Mouse (Mus musculus): ENCODE results near the gene Olfr183.
"Not testable (repeated sequence)": the region's sequence is repeated elsewhere in the genome, so short reads cannot be mapped to it uniquely, and the experiment has no call there.

The Olfr183 gene

DNA sequence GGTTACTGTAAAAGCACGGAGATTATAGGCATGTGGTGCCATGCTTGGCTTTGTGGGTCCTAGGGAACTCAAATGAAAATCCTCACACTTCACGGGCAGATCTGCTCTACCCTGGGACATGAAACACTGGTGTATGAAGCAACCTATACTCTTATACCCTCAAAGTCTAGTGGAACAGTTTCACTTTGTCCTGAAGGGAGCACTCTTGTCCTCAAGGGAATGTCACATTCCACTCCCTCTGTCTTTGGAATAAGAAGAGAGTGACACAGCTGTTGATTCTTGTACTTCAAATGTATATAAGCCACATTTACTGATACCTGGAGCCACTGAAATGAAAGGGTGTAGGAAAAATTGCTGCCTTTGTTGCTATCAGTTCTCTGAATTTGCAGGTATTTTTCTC is at the start of gene Olfr183:
Gene Olfr183 (plus strand): TSS at position 301 of the 400 bp plus-strand sequence.
- DNase-seq (ENCODE audit: low read depth, low spot score) = no peak

- no peak for DNase-seq (ENCODE audit: low read depth, low spot score)
These were observed 12.0 kb downstream of the Olfr183 start for GRCm38 (mm10) chr16:59007146-59007545.

- no peak for DNase-seq (ENCODE audit: low read depth, low spot score)
These were observed 18.3 kb downstream of the Olfr183 start for GRCm38 (mm10) chr16:59013357-59014018.

DNA sequence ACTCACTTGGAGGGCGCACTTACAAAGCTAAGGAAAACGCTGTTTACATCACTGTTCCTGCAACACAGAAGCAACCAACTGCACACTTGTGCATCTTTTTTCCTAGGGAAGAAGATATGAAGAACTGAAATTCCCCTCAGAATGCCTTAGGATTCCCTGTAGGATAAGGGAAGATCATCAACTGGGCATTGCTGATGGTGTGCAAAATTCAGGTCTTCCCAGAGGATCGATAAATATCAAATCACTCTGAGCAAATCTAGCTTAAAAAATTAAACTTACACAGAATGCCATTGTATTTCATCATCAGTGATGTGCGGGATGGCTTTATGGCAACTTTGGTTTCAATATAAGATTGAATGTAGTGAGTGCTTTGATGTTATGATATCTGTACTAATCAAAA is 35.0 kb downstream of the Olfr183 start, which contains the start of gene Olfr186:
Gene Olfr186 (minus strand): TSS at position 101 of the 400 bp plus-strand sequence.
- DNase-seq (ENCODE audit: low read depth, low spot score) = no peak

DNA sequence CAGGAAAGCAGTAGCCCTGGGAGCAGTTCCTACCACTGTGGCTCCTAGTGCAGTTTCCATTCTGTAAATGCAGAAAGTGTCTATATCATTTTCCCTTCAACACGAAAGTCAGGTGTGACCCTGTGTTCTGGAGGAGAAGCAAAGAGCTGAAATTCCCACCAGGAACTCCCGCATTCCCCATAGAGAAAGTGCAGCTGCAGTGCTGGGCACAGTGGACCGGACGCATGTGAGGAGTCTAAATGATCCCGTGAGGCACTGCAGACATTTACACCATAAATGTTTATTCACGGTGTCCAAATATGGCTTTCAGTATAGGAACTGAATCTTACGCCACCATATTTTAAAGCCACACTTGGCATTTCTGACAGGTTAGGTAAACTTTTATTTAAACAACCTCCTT is 44.6 kb downstream of the Olfr183 start, which contains the start of gene Olfr187:
Gene Olfr187 (minus strand): TSS at position 58 of the 400 bp plus-strand sequence.
- DNase-seq (ENCODE audit: low read depth, low spot score) = no peak

- DNase-seq (ENCODE audit: low read depth, low spot score) = no peak
These were observed 50.7 kb downstream of the Olfr183 start for GRCm38 (mm10) chr16:59045835-59046234.

DNA sequence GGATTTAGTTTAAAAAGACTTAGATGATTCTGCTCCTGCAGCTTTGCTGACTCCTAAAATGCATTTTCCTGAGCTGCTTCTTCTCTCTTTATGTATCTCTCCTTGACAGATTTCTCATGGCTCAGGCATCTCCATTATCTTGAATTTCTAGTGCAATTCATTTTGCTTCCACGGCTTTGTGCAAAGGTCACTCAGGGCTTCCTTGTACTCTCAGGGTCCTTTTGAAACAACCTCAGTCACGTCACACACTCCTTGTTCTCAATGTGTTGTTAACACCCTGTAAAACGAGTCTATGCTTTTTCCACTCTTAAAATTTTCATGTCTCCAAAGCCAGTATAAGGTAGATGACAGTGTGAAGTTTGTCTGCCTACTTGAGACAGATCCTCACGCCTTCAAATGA is 52.4 kb downstream of the Olfr183 start:
- DNase-seq (ENCODE audit: low read depth, low spot score) = no peak

DNA sequence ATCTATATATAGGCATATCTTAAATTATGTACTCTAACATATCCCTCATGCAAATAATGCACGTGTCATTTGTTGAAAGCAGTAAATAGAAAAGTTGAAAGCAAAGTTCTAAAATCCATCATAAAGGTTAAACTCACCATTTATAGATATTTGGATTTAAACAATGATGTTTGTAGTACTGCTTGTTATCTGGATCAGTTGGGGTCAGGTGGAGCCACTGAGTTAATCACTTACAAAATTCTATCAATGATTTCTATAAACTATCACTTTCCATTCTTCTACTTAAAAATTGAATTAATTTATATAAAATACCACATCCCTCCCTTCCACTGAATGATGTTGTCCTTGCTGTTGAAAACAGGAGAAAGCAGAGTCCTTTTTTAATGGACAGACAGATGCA is 53.7 kb downstream of the Olfr183 start:
- no peak for DNase-seq (ENCODE audit: low read depth, low spot score)

- not testable (repeated sequence) for DNase-seq (ENCODE audit: low read depth, low spot score)
These were observed 54.1 kb downstream of the Olfr183 start for GRCm38 (mm10) chr16:59049286-59049685.

All from forelimb bud, embryonic 11.5 days (tissue).